Mouse (Mus musculus) Patski (cell line): ENCODE measurements around the gene Nxt1. TPM values are rescaled to one million over a fixed set of nuclear protein-coding genes. Genes with fewer than 3 reads are reported as not detected.

ENCODE experiments used
- ATAC-seq: fragments of 100-300 bp; one replicate; pipeline ENCODE4 v1.8.0; 2021
- CTCF ChIA-PET: fragments of 350-600 bp; sonication (Branson Sonifier 250); formaldehyde crosslinking; loops from one replicate; lab custom pipeline; 2022; ENCODE audit warnings: inconsistent platforms; lab: Charles Lee
- POLR2A ChIA-PET: fragments of 350-600 bp; sonication (Branson Sonifier 250); formaldehyde crosslinking; loops from one replicate; lab custom pipeline; 2022; ENCODE audit warnings: antibody characterized with exemption, inconsistent platforms; lab: Charles Lee
- DNase-seq: peaks from one replicate; pipeline ENCODE4 v3.0.0-alpha.2; 2011; ENCODE audit warnings: low read depth, low spot score
- H3K27me3 ChIP-seq: fragments of 371-371 bp; one replicate; pipeline ENCODE4 v1.5.1; 2021
- CTCF ChIP-seq: fragments of 100-300 bp; IDR thresholded peaks from one replicate; pipeline ENCODE4 v1.5.1; 2021
- in situ Hi-C: fragments of 300-500 bp; cut with MboI; formaldehyde crosslinking; loops from 3 replicates; pipeline ENCODE4 v1.11.1; 2018; ENCODE audit warnings: low pct_unique_long_range_greater_than_20kb, mixed read lengths
- polyA plus RNA-seq: library from polyadenylated mRNA; unstranded; gene quantifications from one replicate; pipeline ENCODE4 v1.2.3, GENCODE M21; 2021

Nxt1 gene
- polyA plus RNA-seq: 30.5 TPM

DNA sequence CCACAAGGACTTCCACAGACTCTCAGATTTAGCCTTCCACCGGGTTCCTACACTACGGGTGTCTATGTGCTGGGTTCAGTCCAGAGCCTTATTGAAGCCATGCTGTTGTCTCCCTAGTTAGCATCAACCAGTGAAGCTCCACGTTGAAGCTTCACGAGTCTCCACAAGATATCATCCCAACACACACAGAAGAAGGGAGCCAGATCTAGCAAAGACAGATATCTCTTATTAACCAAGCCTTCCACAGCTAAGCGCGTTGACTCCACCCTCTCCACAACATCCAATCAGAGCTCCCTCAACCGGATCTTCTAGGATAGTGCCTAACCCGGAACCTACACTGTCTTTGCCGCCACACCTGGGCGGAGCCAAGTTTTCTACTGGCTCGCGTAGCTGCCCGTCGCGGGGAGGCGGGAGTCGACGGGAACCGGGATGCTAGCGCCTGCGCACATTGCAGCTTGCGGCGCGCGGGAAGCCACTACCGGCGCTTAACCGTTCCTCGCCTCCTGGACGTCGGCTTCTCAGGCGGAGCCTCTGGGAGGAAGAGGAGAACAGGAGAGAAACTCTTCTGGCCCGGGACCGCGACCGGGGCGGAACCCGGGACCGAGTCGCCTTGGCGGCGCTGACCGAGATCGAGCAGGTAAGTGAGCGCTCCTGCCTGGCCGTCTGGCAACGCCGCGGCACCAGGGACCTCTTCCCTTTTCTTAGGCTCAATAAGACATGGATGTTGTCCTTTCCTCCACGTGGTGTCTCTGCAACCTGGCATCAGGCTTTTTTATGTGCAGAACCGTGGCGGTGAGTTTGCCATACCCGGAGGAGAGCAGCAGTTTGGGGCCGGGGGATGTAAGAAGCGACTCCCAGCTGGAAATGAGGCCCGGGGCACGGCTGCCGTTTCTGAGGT is at the start of gene Nxt1:
Nxt1 (plus strand) TSS at position 403 of the 898 bp plus-strand sequence.
- CTCF ChIA-PET: interaction anchor here (0.9 to 1.6 kb wide), 4 partner anchors 17 to 550 kb away, joined by 3 to 12 read pairs (median 4); no protein-coding TSS in a partner anchor
- TF ChIP-seq CTCF: no peak
- in situ Hi-C loops: loop anchor here (10.0 kb wide), 1 partner anchor 488 kb away; no protein-coding TSS in a partner anchor
- POLR2A ChIA-PET: interaction anchor here (0.8 kb wide), 1 partner anchor 36 kb away, joined by 3 read pairs; no protein-coding TSS in a partner anchor
- H3K27me3 ChIP-seq: no peaks in the 10 kb centered on the region
- DNase-seq (peak; percentile 82), ATAC-seq (peak; percentile 99)

DNA sequence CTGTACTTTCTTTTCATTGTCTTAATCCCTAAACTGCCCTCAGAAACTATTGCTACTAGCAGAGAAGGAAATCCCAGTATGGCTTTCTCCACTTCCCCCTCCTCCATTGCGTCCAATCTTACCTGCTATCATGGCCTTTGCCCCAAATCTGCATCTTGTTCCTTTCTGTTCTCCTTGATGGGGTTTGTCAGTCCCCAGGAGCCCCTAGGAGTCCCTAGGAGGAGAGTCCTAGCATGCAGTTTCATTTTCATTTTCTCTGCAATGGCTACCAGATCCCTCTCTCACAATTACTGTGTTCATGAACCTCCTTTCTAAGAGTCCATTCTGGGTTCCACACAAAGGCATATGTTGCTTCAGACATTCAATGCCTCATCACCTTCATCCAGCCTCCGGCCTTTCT is 49.3 kb upstream of the Nxt1 start:
- CTCF ChIA-PET: no interaction called here
- in situ Hi-C loops: no loop called here
- DNase-seq (no peak), ATAC-seq (no peak)
- TF ChIP-seq CTCF: no peak
- no peaks in the 10 kb centered on the region for H3K27me3 ChIP-seq
- POLR2A ChIA-PET: no interaction called here

DNA sequence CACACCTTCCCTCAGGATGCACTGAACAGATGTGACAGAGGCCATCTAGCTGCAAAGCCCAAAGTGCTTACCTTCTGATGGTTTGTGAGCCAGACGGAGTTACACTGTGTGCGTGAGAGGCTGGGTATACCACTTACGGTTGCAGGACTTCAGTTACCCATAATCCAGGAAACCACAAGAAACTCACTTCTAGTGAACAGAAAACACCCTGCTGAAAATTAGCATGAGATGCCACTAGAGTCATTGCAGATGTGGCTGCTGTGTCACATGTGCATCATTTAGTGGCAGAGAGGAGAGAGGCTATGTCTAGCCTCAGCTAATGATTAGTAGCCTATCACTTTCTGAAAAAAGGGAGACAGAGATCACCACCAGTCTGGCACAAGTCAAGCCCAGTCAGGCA is 47.9 kb upstream of the Nxt1 start:
- ATAC-seq: no peak
- ChIA-PET CTCF (interaction anchor here (1.2 kb wide), 1 partner anchor 10 kb away, joined by 3 read pairs; no protein-coding TSS in a partner anchor), POLR2A (no interaction called here)
- no peak for TF ChIP-seq CTCF
- in situ Hi-C loops: no loop called here
- no peaks in the 10 kb centered on the region for H3K27me3 ChIP-seq
- no peak for DNase-seq

DNA sequence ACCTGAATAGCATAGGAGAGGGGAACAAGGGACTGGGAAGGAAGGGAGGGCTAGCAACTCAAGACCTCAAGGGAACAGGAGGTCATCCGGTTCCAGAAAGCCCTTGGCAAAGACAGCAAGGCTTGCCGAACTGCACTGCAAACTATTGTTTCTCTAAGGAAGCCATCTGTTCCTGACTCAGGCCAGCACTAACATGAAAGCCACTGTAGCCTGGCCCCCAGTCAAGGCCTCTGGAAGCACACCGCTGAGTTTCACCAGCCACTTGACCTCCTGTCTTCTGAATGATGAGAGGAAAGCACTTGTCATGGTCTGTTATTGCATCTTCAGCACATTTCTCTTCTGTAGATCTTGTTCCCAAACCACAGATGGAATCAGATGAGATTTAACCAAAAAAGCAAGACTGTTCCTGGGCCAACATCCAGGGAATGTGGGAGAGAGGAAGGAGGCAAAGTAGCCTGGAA is 45.4 kb upstream of the Nxt1 start:
- ChIA-PET POLR2A (no interaction called here), CTCF (no interaction called here)
- DNase-seq (no peak), ATAC-seq (no peak)
- in situ Hi-C loops: no loop called here
- H3K27me3 ChIP-seq: no peaks in the 10 kb centered on the region
- no peak for TF ChIP-seq CTCF

DNA sequence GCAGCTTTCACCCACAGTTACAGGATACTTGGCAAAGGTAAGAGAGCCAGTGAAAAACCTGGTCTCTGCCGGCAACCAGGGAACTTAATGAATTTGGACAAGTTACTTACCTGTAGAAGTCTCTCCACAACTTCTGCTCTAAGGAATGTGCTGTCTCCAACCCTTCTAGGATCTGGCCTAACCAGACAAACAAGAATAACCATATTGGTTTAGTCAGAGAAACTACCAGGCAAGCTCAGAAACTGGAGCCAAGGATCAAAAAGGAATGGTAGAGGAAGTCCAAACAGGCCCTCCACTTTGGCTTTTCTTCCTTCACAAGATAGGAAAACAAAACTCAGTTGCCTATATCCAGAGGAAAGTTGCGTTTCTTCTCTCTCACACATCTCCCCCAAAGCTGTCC is 41.4 kb upstream of the Nxt1 start:
- in situ Hi-C loops: no loop called here
- DNase-seq (no peak), ATAC-seq (no peak)
- TF ChIP-seq CTCF: no peak
- ChIA-PET CTCF (interaction anchor here (1.3 kb wide), 1 partner anchor 24 kb away, joined by 4 read pairs; no protein-coding TSS in a partner anchor), POLR2A (no interaction called here)
- no peaks in the 10 kb centered on the region for H3K27me3 ChIP-seq

DNA sequence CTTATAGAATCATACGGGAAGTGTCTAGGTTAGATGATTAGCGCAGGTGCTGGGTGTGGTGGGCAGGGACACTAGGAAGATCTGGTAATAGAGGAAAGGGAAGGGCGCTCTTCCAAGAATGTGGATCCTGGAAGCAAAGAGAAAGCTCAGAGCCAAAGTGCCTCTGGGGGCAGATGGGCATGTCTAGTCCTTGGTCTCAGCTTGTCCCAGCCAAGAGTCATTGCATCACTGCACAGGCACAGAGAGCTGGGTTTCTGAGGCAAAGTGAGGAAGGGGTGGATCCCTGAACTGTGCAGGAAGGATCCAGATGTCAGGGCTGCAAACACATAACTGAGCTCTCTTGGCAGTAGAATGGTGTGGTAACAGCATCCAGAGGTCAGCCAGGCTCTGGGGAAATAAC is 40.8 kb upstream of the Nxt1 start:
- TF ChIP-seq CTCF: no peak
- H3K27me3 ChIP-seq: no peaks in the 10 kb centered on the region
- in situ Hi-C loops: no loop called here
- ATAC-seq (no peak), DNase-seq (no peak)
- POLR2A ChIA-PET: no interaction called here
- CTCF ChIA-PET: interaction anchor here (1.3 kb wide), 1 partner anchor 23 kb away, joined by 4 read pairs; no protein-coding TSS in a partner anchor

DNA sequence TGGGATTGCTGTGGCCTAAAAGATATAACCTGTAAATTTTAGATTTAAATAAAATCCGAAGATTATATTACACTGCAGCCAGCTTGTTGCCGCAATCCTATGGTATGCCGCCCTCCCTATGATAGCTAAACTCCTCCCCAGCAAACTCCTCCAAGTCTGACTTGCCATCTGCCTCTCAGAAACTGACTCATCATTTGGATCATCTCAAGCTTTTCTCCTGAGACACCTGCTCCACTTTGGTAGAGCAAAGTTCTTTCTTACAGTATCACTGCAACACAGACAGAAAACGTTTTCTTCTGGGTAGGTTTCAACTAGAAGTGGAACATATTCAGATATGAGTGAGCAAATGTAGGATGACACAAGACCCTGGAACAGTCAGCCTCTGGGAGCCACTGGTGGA is 37.9 kb upstream of the Nxt1 start:
- POLR2A ChIA-PET: no interaction called here
- DNase-seq: no peak
- no peaks in the 10 kb centered on the region for H3K27me3 ChIP-seq

DNA sequence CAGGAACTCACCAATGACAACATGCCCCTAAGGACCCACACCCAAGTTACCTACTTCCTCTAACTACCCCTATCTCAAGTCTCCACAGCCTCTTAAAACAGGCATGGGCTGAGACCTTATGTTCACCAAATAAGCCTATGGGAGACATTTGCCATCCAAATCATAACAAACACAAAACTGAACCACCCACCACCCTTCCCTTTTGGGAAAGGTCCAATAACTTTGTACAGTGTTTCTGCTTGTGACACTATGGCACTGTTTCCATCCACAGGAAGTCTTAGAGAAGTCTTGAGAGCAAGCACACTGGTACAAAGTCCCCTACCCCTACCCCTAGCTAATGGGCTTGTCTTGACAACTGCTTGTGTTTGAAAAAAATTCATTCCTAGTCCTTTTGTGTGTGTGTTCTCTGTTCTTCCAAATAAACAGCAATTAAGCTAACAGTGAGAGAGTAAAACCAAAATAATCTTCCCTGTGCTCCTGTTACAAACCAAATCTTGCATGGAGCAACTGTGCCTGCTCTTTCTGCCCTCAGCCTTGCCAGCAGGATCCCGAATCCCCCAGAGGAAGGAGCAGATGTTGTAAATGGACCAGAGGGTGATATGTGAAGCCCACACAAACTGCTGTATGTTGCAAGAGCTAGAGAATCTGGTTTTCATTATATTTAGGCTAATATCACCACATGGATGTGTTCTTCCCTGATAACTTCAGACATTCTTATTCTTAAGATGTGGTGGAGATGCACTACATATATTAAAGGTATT is 29.6 kb upstream of the Nxt1 start:
- H3K27me3 ChIP-seq: no peaks in the 10 kb centered on the region
- POLR2A ChIA-PET: no interaction called here
- no peak for ATAC-seq
- in situ Hi-C loops: no loop called here
- no peak for DNase-seq
- no peak for TF ChIP-seq CTCF
- CTCF ChIA-PET: no interaction called here

More for the DNA sequence above, 37.9 kb upstream of the Nxt1 start:
- CTCF ChIA-PET: interaction anchor here (1.1 kb wide), 1 partner anchor 9 kb away, joined by 3 read pairs; no protein-coding TSS in a partner anchor
- no peak for ATAC-seq
- in situ Hi-C loops: no loop called here
- TF ChIP-seq CTCF: no peak

DNA sequence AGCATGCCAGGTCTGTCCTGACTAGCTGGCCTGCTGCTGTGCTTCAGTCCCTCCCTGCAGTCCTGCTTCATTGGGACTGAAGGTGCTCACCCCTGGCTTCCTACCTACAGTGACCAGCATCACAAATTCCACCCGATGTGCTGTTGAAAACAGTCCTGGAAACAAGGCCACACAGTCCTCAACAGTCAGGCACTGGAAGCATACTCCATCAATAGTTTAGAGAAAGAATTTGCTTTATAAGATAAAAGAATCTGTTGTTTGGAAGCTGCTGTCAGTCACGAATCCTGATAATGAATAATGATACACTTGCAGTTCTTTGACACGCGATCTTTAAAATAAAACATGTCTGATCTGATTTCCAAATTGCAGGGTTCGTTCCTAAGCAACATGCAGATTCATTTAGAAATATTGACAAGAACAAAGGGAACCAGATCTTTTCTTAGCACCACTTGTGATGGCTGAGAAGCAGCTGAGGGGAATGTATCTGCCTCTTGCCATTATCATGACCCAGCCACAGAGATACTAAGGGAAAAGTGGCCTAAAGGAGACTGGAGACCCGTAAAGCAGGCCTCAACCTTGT is 27.9 kb upstream of the Nxt1 start:
- ATAC-seq (no peak), DNase-seq (no peak)
- TF ChIP-seq CTCF: no peak
- ChIA-PET POLR2A (no interaction called here), CTCF (interaction anchor here (1.2 to 1.7 kb wide), 2 partner anchors 11 to 40 kb away, joined by 3 to 4 read pairs; no protein-coding TSS in a partner anchor)
- no peaks in the 10 kb centered on the region for H3K27me3 ChIP-seq
- in situ Hi-C loops: no loop called here
